Mouse (Mus musculus) adrenal gland, postnatal 10 days (tissue): ENCODE measurements around the gene Frmpd2. TPM values are rescaled to one million over a fixed set of nuclear protein-coding genes. Genes with fewer than 3 reads are reported as not detected.

ENCODE experiments used
- total RNA-seq, 2 experiments: library from RNA; stranded (reverse); gene quantifications; 2 replicates each; pipeline ENCODE4 v1.2.3; 2021

Gene Frmpd2
- total RNA-seq, 2 experiments from 2014 or later, result not detected

Other genes with a start within 250 kb of the Frmpd2 start
- gene Mapk8, start 24.5 kb upstream of the Frmpd2 start, total RNA-seq, result 10 to 100 TPM; 25.2 to 30.4 TPM
- not detected for gene Ptpn20, start 117.5 kb downstream of the Frmpd2 start, total RNA-seq